Mouse (Mus musculus) liver, postnatal 0 days (tissue): ENCODE data around the gene Olfr1087. TPM values are rescaled to one million over a fixed set of nuclear protein-coding genes. Genes with fewer than 3 reads are reported as not detected.
"Not testable (repeated sequence)": the region's sequence is repeated elsewhere in the genome, so short reads cannot be mapped to it uniquely, and the experiment has no call there.

Source experiments
- ATAC-seq: fragments of 200-750 bp; cut with Nextera tagmentation; 2 replicates; pipeline ENCODE4 v1.8.0; 2017; ENCODE audit warnings: mild to moderate bottlenecking, moderate library complexity
- DNase-seq: peaks from one replicate; pipeline ENCODE4 v3.0.0-alpha.2; 2016
- H3K27ac ChIP-seq: fragments of 300-500 bp; sonication (generic); 2 replicates; pipeline ENCODE4 v1.5.1; 2014; ENCODE audit warnings: antibody characterized with exemption, moderate library complexity, mild to moderate bottlenecking, low read depth
- H3K27me3 ChIP-seq: fragments of 300-500 bp; sonication (generic); 2 replicates; pipeline ENCODE4 v1.6.1; 2014; ENCODE audit warnings: low read length, control low read depth, mixed read lengths; ENCODE audit not compliant: insufficient read depth
- H3K36me3 ChIP-seq: fragments of 300-500 bp; sonication (generic); replicated peaks from 2 replicates; pipeline ENCODE4 v1.6.1; 2014; ENCODE audit warnings: mild to moderate bottlenecking, control low read depth, low read length, moderate library complexity, mixed read lengths; ENCODE audit not compliant: insufficient read depth
- H3K4me1 ChIP-seq: fragments of 300-500 bp; sonication (generic); 2 replicates; pipeline ENCODE4 v1.6.1; 2014; ENCODE audit warnings: antibody characterized with exemption, mild to moderate bottlenecking, control low read depth; ENCODE audit not compliant: insufficient read depth
- H3K4me2 ChIP-seq: fragments of 300-500 bp; sonication (generic); 2 replicates; pipeline ENCODE4 v1.6.1; 2014; ENCODE audit warnings: low read depth, mild to moderate bottlenecking, low read length, moderate library complexity, mixed read lengths
- H3K4me3 ChIP-seq: fragments of 300-500 bp; sonication (generic); 2 replicates; pipeline ENCODE4 v1.5.1; 2014; ENCODE audit warnings: low read depth, low read length
- H3K9ac ChIP-seq: fragments of 300-500 bp; sonication (generic); replicated peaks from 2 replicates; pipeline ENCODE4 v1.6.1; 2014; ENCODE audit warnings: mild to moderate bottlenecking, moderate library complexity
- H3K9me3 ChIP-seq: fragments of 300-500 bp; sonication (generic); 2 replicates; pipeline ENCODE4 v1.6.1; 2016; ENCODE audit warnings: mild to moderate bottlenecking, control low read depth, low read length, mixed read lengths
- CTCF ChIP-seq: sonication (generic); IDR thresholded peaks from 2 replicates; pipeline ENCODE4 v1.5.1; 2016; ENCODE audit warnings: antibody characterized with exemption, low read depth
- EP300 ChIP-seq: IDR thresholded peaks from 2 replicates; pipeline ENCODE4 v1.6.1; 2016; ENCODE audit warnings: antibody characterized with exemption, low read depth, mild to moderate bottlenecking
- WGBS: fragments of 180-500 bp; shearing (Covaris S2); extraction: QIAGEN DNeasy Blood & Tissue Kit; methylation state at CpG from one replicate; pipeline ENCODE4 v1.1.7; 2014; ENCODE audit not compliant: insufficient replicate concordance; 5-methylcytosine and 5-hydroxymethylcytosine counted together
- polyA plus RNA-seq: library from polyadenylated mRNA; unstranded; fragments of >200 nt; fragmentation: Nextera tagmentation; extraction: Ambion mirVana; gene quantifications from 2 replicates; pipeline ENCODE4 v1.2.1, GENCODE M21; 2015

The Olfr1087 gene
- polyA plus RNA-seq: not detected in 2 replicates

DNA sequence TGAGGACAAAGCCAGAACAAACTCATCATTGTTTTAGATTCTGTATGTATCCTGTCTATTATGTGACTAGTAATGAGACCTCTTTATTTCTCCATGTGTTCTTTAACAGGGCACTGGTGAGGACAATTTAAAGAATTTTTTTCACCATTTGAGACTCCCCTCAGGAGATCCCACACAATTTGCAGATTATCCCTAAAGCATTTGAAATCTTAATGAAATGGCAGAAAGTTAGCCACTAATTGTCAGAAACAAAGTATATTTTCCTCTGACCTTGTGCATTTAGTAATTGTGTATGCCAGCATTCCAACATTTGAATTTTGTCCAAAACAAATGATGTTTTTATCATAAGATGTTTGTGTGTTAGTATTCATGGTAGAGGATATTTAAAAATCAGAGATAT, at the start of gene Olfr1087:
Olfr1087 (minus strand) TSS at position 101 of the 400 bp plus-strand sequence.
- no peak within 1 kb of the TSS for H3K4me3 ChIP-seq

DNA sequence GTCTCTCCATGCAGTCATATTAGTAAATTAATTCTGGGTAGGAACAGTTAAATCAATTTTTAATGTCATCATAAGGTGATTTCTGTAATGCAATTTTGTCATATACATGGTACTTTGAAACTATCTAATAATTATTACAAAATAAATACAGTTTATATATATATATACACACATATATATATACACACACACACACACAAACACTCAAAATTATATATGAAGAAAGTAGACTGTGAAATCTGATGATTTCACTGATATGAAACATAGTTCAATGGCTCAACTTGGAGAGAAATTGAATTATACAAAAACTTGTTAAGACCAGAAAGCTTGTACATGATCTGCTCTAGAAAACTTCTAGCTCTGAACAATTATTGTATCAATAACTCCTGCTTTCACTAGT, 35.4 kb upstream of the Olfr1087 start, which contains the start of gene Olfr1089:
Olfr1089 (minus strand) TSS at position 101 of the 400 bp plus-strand sequence.
- no peak for ATAC-seq
- no peak within 1 kb of the TSS for H3K4me3 ChIP-seq
- DNase-seq: no peak

More for the DNA sequence above, at the start of gene Olfr1087:
- TF ChIP-seq EP300 (no peak), CTCF (no peak)
- no peaks in the 10 kb centered on the region for H3K4me1 ChIP-seq
- H3K27me3 ChIP-seq: no peaks in the 10 kb centered on the region
- H3K9ac ChIP-seq: no peak within 1 kb of the TSS
- no peak within 1 kb of the TSS for H3K27ac ChIP-seq
- ATAC-seq: no peak
- DNase-seq: no peak
- H3K36me3 ChIP-seq: no peaks in the 10 kb centered on the region
- no peak within 1 kb of the TSS for H3K4me2 ChIP-seq
- no peaks in the 10 kb centered on the region for H3K9me3 ChIP-seq

DNA sequence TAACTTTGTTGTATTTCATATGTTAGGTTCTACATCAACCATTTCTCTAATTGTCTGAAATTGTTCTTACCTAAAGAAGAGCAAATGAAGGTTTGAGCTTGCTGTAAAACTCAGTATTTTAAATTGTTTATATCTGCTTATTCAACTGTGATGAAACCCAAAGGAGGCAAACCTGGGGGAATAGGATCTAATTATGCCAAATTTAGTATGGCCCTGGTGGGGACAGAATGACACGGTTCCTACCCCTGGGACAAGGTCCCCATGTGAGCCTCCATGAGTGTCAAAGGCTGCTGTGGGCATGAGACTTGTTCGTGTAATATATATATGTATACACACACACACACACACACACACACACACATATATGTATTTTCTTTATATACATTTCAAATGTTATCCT, 18.2 kb downstream of the Olfr1087 start, which contains the start of gene Olfr1086:
Olfr1086 (minus strand) TSS at position 101 of the 400 bp plus-strand sequence.
- no peaks in the 10 kb centered on the region for H3K27me3 ChIP-seq
- H3K9ac ChIP-seq: no peak within 1 kb of the TSS
- no peak within 1 kb of the TSS for H3K4me3 ChIP-seq
- ATAC-seq (no peak), DNase-seq (no peak)
- H3K9me3 ChIP-seq: no peaks in the 10 kb centered on the region
- no peaks in the 10 kb centered on the region for H3K36me3 ChIP-seq
- TF ChIP-seq CTCF (no peak), EP300 (no peak)
- WGBS: 67% methylated on average over 2 of the region's 2 CpGs
- H3K4me1 ChIP-seq: no peaks in the 10 kb centered on the region
- no peak within 1 kb of the TSS for H3K27ac ChIP-seq
- no peak within 1 kb of the TSS for H3K4me2 ChIP-seq

More for the DNA sequence above, 35.4 kb upstream of the Olfr1087 start, which contains the start of gene Olfr1089:
- H3K9ac ChIP-seq: no peak within 1 kb of the TSS
- H3K4me2 ChIP-seq: no peak within 1 kb of the TSS
- TF ChIP-seq CTCF (no peak), EP300 (no peak)
- no peak within 1 kb of the TSS for H3K27ac ChIP-seq
- H3K36me3 ChIP-seq: no peaks in the 10 kb centered on the region
- H3K9me3 ChIP-seq: no peaks in the 10 kb centered on the region; the same call in 1 of the 2 replicates
- no peaks in the 10 kb centered on the region for H3K27me3 ChIP-seq
- no peaks in the 10 kb centered on the region for H3K4me1 ChIP-seq

DNA sequence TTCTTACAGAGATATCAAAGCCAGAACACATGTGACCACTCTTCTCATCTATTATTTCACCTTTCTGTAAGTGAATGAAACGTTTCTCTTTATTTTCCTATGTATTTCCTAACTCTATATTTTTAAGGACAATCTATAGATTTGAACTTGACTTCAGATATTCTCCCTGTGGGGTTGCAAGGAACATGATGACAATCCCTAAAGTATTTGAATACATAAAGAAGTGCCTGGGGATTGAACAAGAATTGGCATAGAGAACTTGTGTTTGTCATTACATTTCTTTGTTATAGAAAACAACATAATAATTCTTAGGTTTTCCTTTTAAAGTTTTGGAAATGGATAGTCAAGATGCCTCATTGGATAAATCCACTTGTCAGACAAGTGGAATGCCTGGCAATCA, 36.3 kb downstream of the Olfr1087 start, which contains the start of gene Olfr1085:
Olfr1085 (minus strand) TSS at position 101 of the 400 bp plus-strand sequence.
- no peak within 1 kb of the TSS for H3K4me2 ChIP-seq
- ATAC-seq (no peak), DNase-seq (no peak)
- H3K9ac ChIP-seq: no peak within 1 kb of the TSS
- no peak within 1 kb of the TSS for H3K4me3 ChIP-seq
- no peak within 1 kb of the TSS for H3K27ac ChIP-seq
- TF ChIP-seq CTCF (no peak), EP300 (no peak)
- H3K27me3 ChIP-seq: no peaks in the 10 kb centered on the region
- no peaks in the 10 kb centered on the region for H3K4me1 ChIP-seq
- H3K9me3 ChIP-seq: no peaks in the 10 kb centered on the region
- WGBS: 21% methylated on average over 1 of the region's 1 CpGs
- no peaks in the 10 kb centered on the region for H3K36me3 ChIP-seq

DNA sequence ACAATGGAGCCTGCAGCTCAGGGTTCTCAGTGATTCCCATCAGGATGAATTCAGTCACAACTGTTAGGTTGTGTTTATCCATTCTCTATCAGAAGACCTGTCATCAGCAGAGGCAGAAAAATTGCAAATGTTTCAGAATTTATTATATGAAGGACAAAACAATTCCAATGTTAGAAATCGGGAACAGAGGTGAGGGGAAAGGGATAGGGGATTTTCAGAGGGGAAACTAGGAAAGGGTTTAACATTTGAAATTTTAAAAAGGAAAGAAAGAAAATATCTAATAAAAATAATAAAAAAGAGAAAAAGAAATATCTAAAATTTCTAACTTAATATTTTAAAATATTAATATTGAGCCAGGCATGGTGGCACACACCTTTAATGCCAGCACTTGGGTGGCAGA, 58.6 kb downstream of the Olfr1087 start, which contains the start of gene Olfr1084:
Olfr1084 (minus strand) TSS at position 101 of the 400 bp plus-strand sequence.
- H3K4me1 ChIP-seq, ATAC-seq, H3K4me3 ChIP-seq, DNase-seq, H3K9ac ChIP-seq, H3K4me2 ChIP-seq, H3K27me3 ChIP-seq, H3K36me3 ChIP-seq, H3K9me3 ChIP-seq, H3K27ac ChIP-seq: not testable (repeated sequence)
- 65% methylated on average over 1 of the region's 1 CpGs for WGBS

Other genes with a start within 250 kb of the Olfr1087 start
- not detected in 2 replicates for gene Olfr1065, start 247.8 kb downstream of the Olfr1087 start, polyA plus RNA-seq
- gene Olfr1066, start 242.1 kb downstream of the Olfr1087 start, polyA plus RNA-seq: not detected in 2 replicates
- gene Olfr228, start 211.0 kb downstream of the Olfr1087 start, polyA plus RNA-seq: not detected in 2 replicates
- not detected in 2 replicates for gene Olfr1076, start 189.9 kb downstream of the Olfr1087 start, polyA plus RNA-seq
- gene Olfr1079, start 155.9 kb downstream of the Olfr1087 start, polyA plus RNA-seq: not detected in 2 replicates
- not detected in 2 replicates for gene Olfr1080, start 140.2 kb downstream of the Olfr1087 start, polyA plus RNA-seq
- not detected in 2 replicates for gene Olfr1082, start 99.4 kb downstream of the Olfr1087 start, polyA plus RNA-seq
- not detected in 2 replicates for gene Olfr1084, start 58.7 kb downstream of the Olfr1087 start, polyA plus RNA-seq
- gene Olfr1085, start 36.4 kb downstream of the Olfr1087 start, polyA plus RNA-seq: not detected in 2 replicates
- not detected in 2 replicates for gene Olfr1086, start 18.3 kb downstream of the Olfr1087 start, polyA plus RNA-seq
- not detected in 2 replicates for gene Olfr1089, start 35.3 kb upstream of the Olfr1087 start, polyA plus RNA-seq
- gene Olfr1090, start 60.6 kb upstream of the Olfr1087 start, polyA plus RNA-seq: not detected in 2 replicates
- gene Olfr1093, start 84.1 kb upstream of the Olfr1087 start, polyA plus RNA-seq: not detected in 2 replicates
- not detected in 2 replicates for gene Olfr141, start 111.6 kb upstream of the Olfr1087 start, polyA plus RNA-seq
- not detected in 2 replicates for gene Olfr1094, start 126.3 kb upstream of the Olfr1087 start, polyA plus RNA-seq
- not detected in 2 replicates for gene Olfr1095, start 153.3 kb upstream of the Olfr1087 start, polyA plus RNA-seq
- not detected in 2 replicates for gene Gm13723, start 176.4 kb upstream of the Olfr1087 start, polyA plus RNA-seq
- gene Olfr1097, start 193.8 kb upstream of the Olfr1087 start, polyA plus RNA-seq: not detected in 2 replicates
- gene Olfr1098, start 226.2 kb upstream of the Olfr1087 start, polyA plus RNA-seq: not detected in 2 replicates